Mouse (Mus musculus): ENCODE measurements at regions not wholly inside any gene's neighbourhood (a gene's known extent, or its start where the extent isn't known, plus 50 kb on each side); places are given as distances from the start of the nearest gene placed in this dataset.

DNA sequence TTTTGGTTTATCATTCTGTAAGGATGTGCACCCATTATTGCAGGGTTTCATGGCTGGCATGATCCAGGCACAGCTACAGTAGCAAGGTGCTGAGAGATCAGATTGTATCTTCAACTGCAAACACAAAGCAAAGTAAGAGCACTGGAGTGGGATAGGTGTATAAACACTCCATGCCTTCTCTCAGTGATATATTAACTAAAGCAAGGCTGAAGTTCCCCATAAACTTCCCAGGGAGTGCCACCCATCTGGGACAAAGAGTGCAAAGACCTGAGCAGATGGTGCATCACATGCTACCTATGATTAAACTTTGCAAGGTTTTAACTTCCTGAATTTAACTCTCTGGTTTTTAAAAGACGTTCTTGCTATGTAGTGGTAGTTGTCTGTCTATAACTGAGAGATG is 2983.9 kb upstream of the Gm6569 start:
- TF ChIP-seq CTCF (conservative IDR thresholded peaks at IDR 0.05; ENCODE audit: insufficient read depth, insufficient read length, low read depth, low read length), result no peak
- no peak for TF ChIP-seq POLR2A (IDR thresholded peaks at IDR 0.05; ENCODE audit: low read depth, low read length)

All from kidney, adult 2 months (tissue).